Mouse (Mus musculus): ENCODE results near the gene Kremen1. TPM values are rescaled to one million over a fixed set of nuclear protein-coding genes. Genes with fewer than 3 reads are reported as not detected.

The Kremen1 gene
- polyA plus RNA-seq (2014; fragmentation: Illumina TruSeq; extraction: RNeasy Lipid Tissue Mini Kit (QIAGEN cat#74804); ENCODE audit: low read depth, low replicate concordance), result 4.6 TPM

GRCm38 (mm10) chr11:5261508-5262392 lies at the start of gene Kremen1:
Kremen1 (minus strand) TSS chr11:5261558.

GRCm38 (mm10) chr11:5151680-5152337 lies 109.5 kb downstream of the Kremen1 start, which contains the start of gene Emid1:
Emid1 (minus strand) TSS chr11:5152257.

Other genes starting within 250 kb of the Kremen1 start
- gene Rasl10a, start 203.4 kb downstream of the Kremen1 start, polyA plus RNA-seq (2014; fragmentation: Illumina TruSeq; extraction: RNeasy Lipid Tissue Mini Kit (QIAGEN cat#74804); ENCODE audit: low read depth, low replicate concordance), result not detected
- gene Gas2l1, start 196.2 kb downstream of the Kremen1 start, polyA plus RNA-seq (2014; fragmentation: Illumina TruSeq; extraction: RNeasy Lipid Tissue Mini Kit (QIAGEN cat#74804); ENCODE audit: low read depth, low replicate concordance), result 3.5 TPM
- 0.44 TPM for gene Rhbdd3, start 162.6 kb downstream of the Kremen1 start, polyA plus RNA-seq (2014; fragmentation: Illumina TruSeq; extraction: RNeasy Lipid Tissue Mini Kit (QIAGEN cat#74804); ENCODE audit: low read depth, low replicate concordance)
- gene Ewsr1, start 162.3 kb downstream of the Kremen1 start, polyA plus RNA-seq (2014; fragmentation: Illumina TruSeq; extraction: RNeasy Lipid Tissue Mini Kit (QIAGEN cat#74804); ENCODE audit: low read depth, low replicate concordance), result 377 TPM
- gene Emid1, start 109.3 kb downstream of the Kremen1 start, polyA plus RNA-seq (2014; fragmentation: Illumina TruSeq; extraction: RNeasy Lipid Tissue Mini Kit (QIAGEN cat#74804); ENCODE audit: low read depth, low replicate concordance), result not detected
- gene Znrf3, start 183.3 kb upstream of the Kremen1 start, polyA plus RNA-seq (2014; fragmentation: Illumina TruSeq; extraction: RNeasy Lipid Tissue Mini Kit (QIAGEN cat#74804); ENCODE audit: low read depth, low replicate concordance), result 7.9 TPM